Mouse (Mus musculus) layer of hippocampus, adult 11-12 months (tissue): ENCODE measurements around the gene Sdsl.
"Not testable (repeated sequence)": the region's sequence is repeated elsewhere in the genome, so short reads cannot be mapped to it uniquely, and the experiment has no call there.

Experiments
- DNase-seq: peaks from one replicate; pipeline ENCODE4 v3.0.0; 2022; ENCODE audit warnings: low spot score

Sdsl gene

DNA sequence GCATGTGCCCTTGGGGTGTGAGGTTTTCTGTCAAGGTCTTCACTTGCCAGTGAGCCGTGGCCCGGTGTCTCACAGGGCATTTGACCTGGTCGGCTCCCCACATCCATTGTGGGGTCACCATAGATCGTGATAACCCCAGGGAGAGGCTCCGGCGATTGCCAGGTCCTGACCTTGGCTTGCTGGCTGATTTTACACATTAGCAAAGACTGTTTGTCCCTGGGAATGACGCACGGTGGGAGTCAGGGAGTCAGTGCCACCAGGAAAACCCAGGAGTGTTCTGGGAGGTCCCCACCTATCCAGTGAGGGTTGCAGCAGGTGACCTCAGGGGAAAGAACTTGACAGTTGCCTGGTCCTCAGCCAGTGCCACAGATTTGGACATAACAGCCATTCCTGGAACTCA, at the start of gene Sdsl:
Gene Sdsl (minus strand): TSS at position 41 of the 400 bp plus-strand sequence.
- no peak for DNase-seq

DNA sequence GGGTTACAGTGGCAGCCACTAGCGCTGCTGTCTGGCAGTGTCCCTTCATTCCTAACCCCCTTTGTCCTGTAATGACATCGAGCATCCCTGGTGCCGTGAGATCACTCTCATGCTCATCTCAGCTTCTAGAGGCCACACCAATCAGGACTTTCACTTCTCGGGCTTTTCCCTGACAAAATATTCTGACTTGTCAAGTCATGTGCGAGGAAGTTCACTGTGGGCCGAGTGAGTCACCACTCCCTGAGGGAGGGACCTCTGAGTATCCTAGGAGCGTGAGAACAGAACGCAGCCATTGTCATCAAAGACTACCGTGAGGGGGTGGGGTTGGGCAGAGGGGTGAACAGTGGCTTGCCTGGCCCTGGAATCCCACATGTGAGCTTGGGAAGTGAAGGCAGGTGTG, 44.9 kb upstream of the Sdsl start:
- DNase-seq, result no peak

DNA sequence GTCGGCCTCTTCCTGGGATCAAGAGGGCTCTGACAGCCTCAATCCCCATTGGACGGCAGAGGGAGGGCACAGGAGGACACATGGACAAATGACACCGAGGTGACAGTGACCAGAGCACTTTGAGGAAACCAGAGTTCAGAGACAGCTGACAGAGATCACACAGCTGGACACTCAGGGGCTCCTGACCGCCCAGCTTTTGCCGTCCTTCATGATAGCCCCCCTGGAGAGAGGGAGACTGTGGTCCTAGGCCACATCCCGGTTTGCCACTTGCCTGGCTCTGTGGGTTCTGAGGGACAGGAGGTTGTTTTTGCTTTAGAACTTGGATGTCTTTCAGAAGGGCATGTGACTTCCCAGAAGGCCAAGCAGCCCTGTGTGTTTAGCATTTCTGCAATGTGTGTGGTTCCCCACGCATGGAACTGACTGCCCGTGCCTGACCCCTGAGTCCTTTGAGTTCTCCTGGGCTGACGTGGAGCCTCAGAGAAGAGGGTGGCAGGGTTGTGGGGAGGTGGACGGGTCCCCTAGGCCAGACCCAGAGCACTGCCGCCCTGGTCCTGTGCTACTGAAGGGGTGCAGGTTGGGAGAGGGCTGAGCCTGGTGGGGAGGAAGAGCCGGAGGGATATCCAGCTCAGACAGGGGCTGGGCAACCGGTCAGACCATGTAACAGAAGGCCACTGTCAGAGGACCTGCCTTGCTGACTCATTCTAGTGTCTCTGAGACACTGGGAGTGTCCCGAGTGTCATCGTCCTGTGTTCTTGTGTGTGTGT, 43.8 kb upstream of the Sdsl start:
- no peak for DNase-seq

DNA sequence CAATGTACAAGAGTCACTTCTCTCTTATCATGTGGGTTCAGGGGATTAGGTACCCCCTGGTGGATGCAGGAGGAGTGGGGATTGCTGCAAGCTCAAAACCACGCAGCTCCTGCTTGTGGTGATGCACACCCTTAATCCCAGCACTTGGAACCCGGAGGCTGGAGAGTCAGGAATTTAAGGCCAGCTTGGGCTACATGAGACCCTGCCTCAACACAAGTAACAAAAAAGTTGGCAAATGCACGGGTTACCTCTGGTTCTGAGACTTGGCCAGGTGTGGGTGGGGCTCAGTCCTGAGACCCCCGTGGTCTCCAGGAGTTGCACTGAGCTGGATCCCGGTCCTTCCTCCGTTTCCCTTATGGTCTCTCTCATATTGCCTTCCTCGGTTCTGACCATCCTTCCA, 42.8 kb upstream of the Sdsl start:
- DNase-seq, result no peak

- DNase-seq, result no peak
These were observed 42.1 kb upstream of the Sdsl start for GRCm38 (mm10) chr5:120514754-120515153.

DNA sequence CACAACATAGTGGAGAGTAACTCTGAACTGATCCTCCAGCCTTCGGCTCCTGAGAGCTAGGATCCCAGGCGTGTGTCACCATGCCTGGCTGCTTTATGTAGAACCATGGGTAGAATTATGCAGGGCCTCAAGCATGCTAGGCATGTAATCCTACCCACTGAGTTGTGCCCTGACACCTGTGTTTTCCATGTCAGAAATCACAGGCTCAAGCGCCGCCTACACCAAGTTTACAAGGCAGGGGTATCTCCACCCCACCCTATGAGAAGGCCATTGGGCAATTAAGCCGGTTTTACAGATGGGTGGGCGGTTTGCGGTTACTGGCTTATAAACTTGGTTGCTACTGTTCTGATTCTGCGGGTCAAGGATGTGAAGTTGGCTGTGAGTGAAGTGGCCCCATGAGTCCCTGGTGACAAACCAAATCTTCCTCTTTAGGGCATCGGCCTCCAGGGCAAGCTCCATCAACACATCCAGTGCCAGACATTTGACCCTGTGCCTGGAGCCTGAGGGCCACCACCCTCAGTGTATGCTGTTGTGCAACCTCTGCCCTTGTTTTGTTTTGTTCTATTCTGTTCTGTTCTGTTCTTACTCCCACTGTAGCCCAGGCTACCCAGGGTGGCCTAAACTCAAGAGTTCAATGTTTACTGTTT, 41.5 kb upstream of the Sdsl start:
- no peak for DNase-seq

GRCm38 (mm10) chr5:120512911-120513555, 40.4 kb upstream of the Sdsl start:
- no peak for DNase-seq

- DNase-seq, result no peak
These were observed 39.1 kb upstream of the Sdsl start for GRCm38 (mm10) chr5:120511643-120512220.

GRCm38 (mm10) chr5:120510982-120511642, 38.5 kb upstream of the Sdsl start, which contains the start of gene Slc8b1:
TSS of gene Slc8b1 (plus strand) at chr5:120511168.
- peak; percentile 93 for DNase-seq

GRCm38 (mm10) chr5:120507311-120507710, 34.7 kb upstream of the Sdsl start:
- DNase-seq, result no peak

- no peak for DNase-seq
These were observed 33.9 kb upstream of the Sdsl start for GRCm38 (mm10) chr5:120506490-120506889.

DNA sequence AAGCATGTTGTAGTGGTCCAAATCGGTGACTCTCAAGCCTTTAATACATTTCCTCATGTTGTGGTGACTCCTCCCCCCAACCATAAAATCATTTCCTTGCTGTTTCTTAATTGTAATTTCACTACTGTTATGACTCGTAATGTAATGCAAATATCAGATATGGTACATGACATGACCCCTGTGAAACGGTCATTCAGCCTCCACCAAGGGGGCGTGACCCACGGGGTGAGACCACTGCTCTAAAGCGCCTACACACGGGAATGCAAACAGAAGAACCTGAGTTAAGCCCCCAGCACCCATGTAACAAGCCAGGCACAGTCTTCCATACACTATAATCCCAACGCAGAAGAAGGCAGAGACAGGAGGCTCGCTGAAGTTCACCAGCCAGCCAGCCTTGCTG, 33.2 kb upstream of the Sdsl start:
- no peak for DNase-seq

- peak; percentile 80 for DNase-seq
These were observed 32.8 kb upstream of the Sdsl start for GRCm38 (mm10) chr5:120505368-120505767.

DNA sequence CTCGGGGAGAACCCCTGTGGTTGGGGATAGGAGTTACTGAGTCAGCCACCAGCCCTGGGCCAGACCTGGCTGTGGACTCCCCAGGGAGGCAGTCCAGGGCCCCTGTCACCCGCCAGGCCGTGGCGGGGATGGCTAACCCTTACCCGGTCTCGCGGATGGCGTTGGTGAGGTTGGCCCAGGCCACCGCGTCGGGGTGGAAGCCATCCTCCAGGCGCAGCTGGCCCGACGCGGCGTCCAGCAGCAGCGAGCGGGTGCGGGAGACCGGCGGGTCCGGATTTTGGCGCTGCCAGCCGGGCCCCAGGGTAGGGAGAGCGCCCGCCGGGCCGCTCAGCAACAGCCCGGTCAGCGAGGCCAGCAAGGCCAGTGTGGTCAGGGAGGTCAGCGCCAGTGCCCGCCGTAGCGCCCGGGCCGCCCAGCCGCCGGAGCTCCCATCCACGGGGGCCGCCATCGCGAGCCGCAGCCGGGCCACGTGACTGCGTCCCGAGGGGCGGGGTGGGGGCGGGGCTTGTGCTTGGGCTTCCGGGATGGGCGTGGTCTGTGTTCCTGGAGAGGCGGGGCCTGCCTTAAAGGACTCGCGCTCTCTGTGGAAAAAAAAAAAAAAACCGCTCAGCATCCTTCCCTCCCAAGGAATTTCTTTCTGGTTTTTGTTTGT, 30.7 kb upstream of the Sdsl start, which contains the start of gene Plbd2:
Gene Plbd2 (minus strand): TSS at position 482 of the 652 bp plus-strand sequence.
- DNase-seq, result peak; percentile 79

GRCm38 (mm10) chr5:120502675-120503143, 30.1 kb upstream of the Sdsl start:
- DNase-seq, result no peak

DNA sequence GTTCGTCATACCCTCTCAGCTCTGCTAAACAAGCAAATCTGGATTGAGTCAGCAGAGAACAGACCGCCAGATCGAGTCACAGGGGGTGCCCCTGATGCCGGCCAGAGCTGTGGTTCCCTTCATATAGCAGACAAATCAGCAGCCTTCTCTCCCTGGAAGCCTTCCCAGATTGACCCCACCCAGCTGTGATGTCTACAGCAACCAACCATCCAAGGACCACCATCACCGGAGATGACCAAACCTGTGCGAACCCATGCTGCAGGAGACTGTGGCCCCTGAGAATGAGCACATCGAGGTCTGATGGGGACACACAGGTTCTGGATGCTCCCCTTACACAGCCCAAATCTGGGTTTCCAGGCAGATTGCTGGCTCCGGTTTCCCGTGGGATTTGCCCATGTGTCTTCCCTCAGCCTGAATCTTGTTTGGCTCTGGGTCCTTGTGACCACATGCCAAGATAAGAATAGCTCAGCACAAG, 29.6 kb upstream of the Sdsl start:
- peak; percentile 53 for DNase-seq

- not testable (repeated sequence) for DNase-seq
These were observed 28.0 kb upstream of the Sdsl start for GRCm38 (mm10) chr5:120500609-120501008.

GRCm38 (mm10) chr5:120499202-120499601, 26.6 kb upstream of the Sdsl start:
- DNase-seq, result no peak

DNA sequence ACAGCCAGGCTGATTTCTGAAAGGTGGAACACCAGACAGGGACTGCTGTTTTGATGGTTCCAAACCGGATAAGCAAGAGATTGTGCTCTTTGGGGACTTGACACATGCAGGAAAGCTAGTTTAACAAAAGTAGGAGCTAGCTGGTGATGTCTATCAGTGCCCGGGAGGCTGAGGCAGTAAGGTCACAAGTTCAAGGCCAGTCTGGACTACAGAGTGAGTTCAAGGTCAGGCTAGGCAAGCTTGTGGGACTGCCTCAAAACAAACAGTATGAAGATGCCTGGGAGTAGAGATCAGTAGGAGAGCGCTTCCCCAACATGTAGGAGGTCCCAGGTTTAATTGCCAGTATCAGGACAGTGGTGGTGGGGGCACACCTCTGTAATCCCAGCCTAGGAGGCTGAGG, 24.5 kb upstream of the Sdsl start:
- no peak for DNase-seq

DNA sequence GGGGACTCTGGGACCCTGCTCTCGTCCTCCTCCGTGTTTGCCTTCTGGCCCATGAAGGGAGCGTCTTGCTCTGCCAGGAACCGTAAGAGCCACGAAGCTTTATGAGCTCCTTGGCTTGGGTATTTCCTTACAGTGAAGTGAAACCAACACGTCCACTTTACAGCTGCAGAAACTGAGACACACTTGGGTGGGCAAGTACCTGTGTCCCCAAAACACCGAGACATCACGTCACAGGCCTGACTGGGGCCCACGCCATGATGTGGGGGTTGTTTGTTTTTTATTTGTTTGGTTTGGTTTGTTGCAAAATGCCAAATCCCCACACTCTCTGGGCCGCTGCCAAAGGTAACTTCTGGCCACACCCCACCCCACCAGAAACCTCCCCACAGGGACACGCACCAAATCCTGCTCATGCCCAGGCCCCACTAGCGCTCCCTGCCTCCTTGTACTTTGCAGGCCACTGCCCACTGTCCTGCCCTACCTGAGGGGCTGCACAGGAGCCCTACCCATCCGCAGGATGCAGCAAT, 23.2 kb upstream of the Sdsl start:
- DNase-seq, result no peak
